ENCODE assay signal across 7 mouse cellular contexts in the genomic region with DNA sequence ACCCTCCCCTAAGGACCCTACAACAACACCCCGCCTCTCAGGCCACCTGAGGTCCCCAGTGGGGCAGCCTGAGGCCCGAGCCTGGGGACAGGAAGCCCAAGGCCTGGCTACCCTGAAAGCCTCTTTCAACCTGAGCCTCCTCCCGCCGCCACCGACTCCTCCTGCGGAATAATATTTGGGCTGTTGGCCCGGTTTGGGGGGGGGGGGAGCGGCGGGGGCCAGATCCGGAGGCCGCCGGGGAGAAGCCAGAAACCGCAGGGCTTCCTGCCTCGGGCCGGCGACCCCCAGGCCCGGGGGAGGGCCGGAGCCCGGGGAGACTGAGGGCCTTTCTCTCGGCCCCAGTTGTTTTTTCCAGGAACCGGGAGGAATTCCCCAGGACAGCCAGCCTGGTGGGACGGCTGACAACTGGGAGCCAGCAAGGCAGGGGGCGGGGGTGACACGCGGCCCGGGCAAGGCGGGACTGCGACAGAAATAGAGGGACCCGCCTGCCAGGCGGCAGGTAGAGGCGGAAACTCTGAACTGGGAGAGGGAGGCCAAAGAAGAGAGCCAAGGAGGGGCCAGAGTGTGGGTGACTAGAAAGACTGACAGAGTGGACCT. TPM values are rescaled to one million over a fixed set of nuclear protein-coding genes. Genes with fewer than 3 reads are reported as not detected.
DNase-seq lines count a peak whose midpoint lies in the region; ATAC-seq and TF ChIP-seq lines count a peak whose summit lies in the region.

No protein-coding gene starts in this region.

- H3K4me1 ChIP-seq in forebrain, postnatal 0 days (ENCODE audit: insufficient read depth): no peaks in the 10 kb centered on the region
- H3K4me1 ChIP-seq in intestine, embryonic 16.5 days (ENCODE audit: control insufficient read depth, insufficient read depth, low read length): peaks cover 30% of the 10 kb centered on the region

- TF ChIP-seq CTCF in forebrain, postnatal 0 days (IDR thresholded peaks at IDR 0.05; ENCODE audit: low read depth): no peak

- H3K4me3 ChIP-seq in forebrain, postnatal 0 days (ENCODE audit: low read depth, low read length): peak overlapping the region; percentile 12; the same call in 1 of the 2 replicates
- H3K4me3 ChIP-seq in intestine, embryonic 16.5 days (ENCODE audit: low read length): peak overlapping the region; percentile 45

- DNase-seq in thymus, postnatal 25 days: peak; percentile 25
- DNase-seq in thymus, adult 18-20 months: no peak
- DNase-seq in forebrain, postnatal 0 days: no peak
- DNase-seq in lung, postnatal 10 days: peak; percentile 62
- DNase-seq in yolk sac, embryonic 10.5 days (ENCODE audit: low spot score): peak; percentile 81
- DNase-seq in urinary bladder, postnatal 4 days (ENCODE audit: low spot score in 2 of 2): no peak

- H3K4me2 ChIP-seq in forebrain, postnatal 0 days (ENCODE audit: low read depth): peak overlapping the region; percentile 39
- peak overlapping the region; percentile 64 for H3K4me2 ChIP-seq in intestine, embryonic 16.5 days (ENCODE audit: low read depth, low read length)

- no peak overlapping the region for H3K27ac ChIP-seq in forebrain, postnatal 0 days (ENCODE audit: low read depth, low read length)
- H3K27ac ChIP-seq in intestine, embryonic 16.5 days (ENCODE audit: low read length): peak overlapping the region; percentile 75

- no peaks in the 10 kb centered on the region for H3K9me3 ChIP-seq in forebrain, postnatal 0 days (ENCODE audit: low read length)
- H3K9me3 ChIP-seq in intestine, embryonic 16.5 days (ENCODE audit: control insufficient read depth, low read length): no peaks in the 10 kb centered on the region

- ATAC-seq in forebrain, postnatal 0 days: no peak
- ATAC-seq in intestine, embryonic 16.5 days: peak; percentile 41

- WGBS in forebrain, postnatal 0 days: 6% methylated on average over 26 of the region's 31 CpGs
- WGBS in intestine, embryonic 16.5 days: 5% methylated on average over 28 of the region's 31 CpGs

- H3K36me3 ChIP-seq in forebrain, postnatal 0 days (ENCODE audit: insufficient read depth): 0 out of 2 replicates have a peak, but pooled peaks cover 3% of the 10 kb centered on the region
- 0 out of 2 replicates have a peak, but pooled peaks cover 4% of the 10 kb centered on the region for H3K36me3 ChIP-seq in intestine, embryonic 16.5 days (ENCODE audit: control insufficient read depth, insufficient read depth, low read length)

- H3K9ac ChIP-seq in forebrain, postnatal 0 days: peak overlapping the region; percentile 40
- H3K9ac ChIP-seq in intestine, embryonic 16.5 days (ENCODE audit: low read depth, low read length): peak overlapping the region; percentile 74

- H3K27me3 ChIP-seq in forebrain, postnatal 0 days (ENCODE audit: insufficient read depth, low read length): no peaks in the 10 kb centered on the region
- H3K27me3 ChIP-seq in intestine, embryonic 16.5 days (replicated peaks; ENCODE audit: control insufficient read depth, insufficient read depth, low read length): no peaks in the 10 kb centered on the region

RNA-seq across cellular contexts. Expression of gene Irf2bp1, which starts 8.3 kb away (rescaled TPM):
- total RNA-seq in forebrain, postnatal 0 days (2014; rRNA removed): 101 and 129 TPM in 2 replicates
- 27.0 and 27.2 TPM in 2 replicates for polyA plus RNA-seq in forebrain, postnatal 0 days (2015; fragmentation: Nextera tagmentation; extraction: Ambion mirVana)
- polyA plus RNA-seq in intestine, embryonic 16.5 days (2015; fragmentation: Nextera tagmentation; extraction: Ambion mirVana): 17.0 and 17.1 TPM in 2 replicates

RNA-seq across cellular contexts. Expression of gene Foxa3, which starts 11.2 kb away (rescaled TPM):
- not detected in 2 replicates for total RNA-seq in forebrain, postnatal 0 days (2014; rRNA removed)
- polyA plus RNA-seq in forebrain, postnatal 0 days (2015; fragmentation: Nextera tagmentation; extraction: Ambion mirVana): not detected in 2 replicates
- 28.5 and 30.8 TPM in 2 replicates for polyA plus RNA-seq in intestine, embryonic 16.5 days (2015; fragmentation: Nextera tagmentation; extraction: Ambion mirVana)

RNA-seq across cellular contexts. Expression of gene Sympk, which starts 12.1 kb away (rescaled TPM):
- 70.3 and 73.8 TPM in 2 replicates for total RNA-seq in forebrain, postnatal 0 days (2014; rRNA removed)
- 16.6 and 20.0 TPM in 2 replicates for polyA plus RNA-seq in forebrain, postnatal 0 days (2015; fragmentation: Nextera tagmentation; extraction: Ambion mirVana)
- 23.5 and 24.1 TPM in 2 replicates for polyA plus RNA-seq in intestine, embryonic 16.5 days (2015; fragmentation: Nextera tagmentation; extraction: Ambion mirVana)

RNA-seq across cellular contexts. Expression of gene Mypop, which starts 21.1 kb away (rescaled TPM):
- total RNA-seq in forebrain, postnatal 0 days (2014; rRNA removed): 12.3 and 13.9 TPM in 2 replicates
- polyA plus RNA-seq in forebrain, postnatal 0 days (2015; fragmentation: Nextera tagmentation; extraction: Ambion mirVana): 3.8 and 4.3 TPM in 2 replicates
- 1.7 TPM in 2 replicates for polyA plus RNA-seq in intestine, embryonic 16.5 days (2015; fragmentation: Nextera tagmentation; extraction: Ambion mirVana)

RNA-seq across cellular contexts. Expression of gene Nanos2, which starts 24.9 kb away (rescaled TPM):
- total RNA-seq in forebrain, postnatal 0 days (2014; rRNA removed): 1.5 and 2.0 TPM in 2 replicates
- polyA plus RNA-seq in forebrain, postnatal 0 days (2015; fragmentation: Nextera tagmentation; extraction: Ambion mirVana): 0.49 and 0.76 TPM in 2 replicates
- polyA plus RNA-seq in intestine, embryonic 16.5 days (2015; fragmentation: Nextera tagmentation; extraction: Ambion mirVana): not detected in 2 replicates

Comparison
In these comparisons a context has a peak if more than half of its experiments do, and no peak if none do; other contexts are left out.
1. DNase-seq: peak in thymus, postnatal 25 days (single experiment), lung, postnatal 10 days (single experiment) and yolk sac, embryonic 10.5 days (single experiment); none in thymus, adult 18-20 months (0 of 2), forebrain, postnatal 0 days (single experiment) and urinary bladder, postnatal 4 days (0 of 2).
2. RNA of gene Foxa3, which starts 11.2 kb away (polyA plus RNA-seq): 28.5 to 30.8 TPM in intestine, embryonic 16.5 days; not detected in forebrain, postnatal 0 days; every median in the first group is over 10 times any median in the second.